Mouse (Mus musculus) heart, embryonic 15.5 days (tissue): Measurements from ENCODE around the gene Ppa2. TPM values are rescaled to one million over a fixed set of nuclear protein-coding genes. Genes with fewer than 3 reads are reported as not detected.

Source experiments
- ATAC-seq: fragments of 200-750 bp; cut with Nextera tagmentation; replicated peaks from 2 replicates; pipeline ENCODE4 v1.8.0; 2017; ENCODE audit warnings: low read depth, moderate TSS enrichment; ENCODE audit not compliant: insufficient number of reproducible peaks, insufficient read depth, low FRiP score
- H3K27ac ChIP-seq: fragments of 300-500 bp; sonication (generic); 2 replicates; pipeline ENCODE4 v1.5.1; 2015; ENCODE audit warnings: mild to moderate bottlenecking, inconsistent platforms
- H3K27me3 ChIP-seq: fragments of 300-500 bp; sonication (generic); 2 replicates; pipeline ENCODE4 v1.6.1; 2015; ENCODE audit warnings: inconsistent platforms
- H3K36me3 ChIP-seq: fragments of 300-500 bp; sonication (generic); 2 replicates; pipeline ENCODE4 v1.6.1; 2015; ENCODE audit warnings: mild to moderate bottlenecking, inconsistent platforms
- H3K4me1 ChIP-seq: fragments of 300-500 bp; sonication (generic); replicated peaks from 2 replicates; pipeline ENCODE4 v1.6.1; 2015; ENCODE audit warnings: inconsistent platforms
- H3K4me2 ChIP-seq: fragments of 300-500 bp; sonication (generic); 2 replicates; pipeline ENCODE4 v1.6.1; 2015; ENCODE audit warnings: inconsistent platforms, mild to moderate bottlenecking, moderate library complexity
- H3K4me3 ChIP-seq: fragments of 300-500 bp; sonication (generic); 2 replicates; pipeline ENCODE4 v1.5.1; 2015; ENCODE audit warnings: mild to moderate bottlenecking, inconsistent platforms
- H3K9ac ChIP-seq: fragments of 300-500 bp; sonication (generic); 2 replicates; pipeline ENCODE4 v1.6.1; 2015; ENCODE audit warnings: mild to moderate bottlenecking, inconsistent platforms
- H3K9me3 ChIP-seq: fragments of 300-500 bp; sonication (generic); replicated peaks from 2 replicates; pipeline ENCODE4 v1.6.1; 2016; ENCODE audit warnings: inconsistent platforms
- WGBS: fragments of 180-500 bp; shearing (Covaris S2); methylation state at CpG from one replicate; pipeline ENCODE4 v1.1.7; 2015; ENCODE audit warnings: mixed read lengths; 5-methylcytosine and 5-hydroxymethylcytosine counted together
- polyA plus RNA-seq: library from polyadenylated mRNA; unstranded; fragments of >200 nt; fragmentation: Nextera tagmentation; extraction: Ambion mirVana; gene quantifications from 2 replicates; pipeline ENCODE4 v1.2.1, GENCODE M21; 2015

Gene Ppa2
- polyA plus RNA-seq, 1 experiment from 2014 or later, result 125 TPM

DNA sequence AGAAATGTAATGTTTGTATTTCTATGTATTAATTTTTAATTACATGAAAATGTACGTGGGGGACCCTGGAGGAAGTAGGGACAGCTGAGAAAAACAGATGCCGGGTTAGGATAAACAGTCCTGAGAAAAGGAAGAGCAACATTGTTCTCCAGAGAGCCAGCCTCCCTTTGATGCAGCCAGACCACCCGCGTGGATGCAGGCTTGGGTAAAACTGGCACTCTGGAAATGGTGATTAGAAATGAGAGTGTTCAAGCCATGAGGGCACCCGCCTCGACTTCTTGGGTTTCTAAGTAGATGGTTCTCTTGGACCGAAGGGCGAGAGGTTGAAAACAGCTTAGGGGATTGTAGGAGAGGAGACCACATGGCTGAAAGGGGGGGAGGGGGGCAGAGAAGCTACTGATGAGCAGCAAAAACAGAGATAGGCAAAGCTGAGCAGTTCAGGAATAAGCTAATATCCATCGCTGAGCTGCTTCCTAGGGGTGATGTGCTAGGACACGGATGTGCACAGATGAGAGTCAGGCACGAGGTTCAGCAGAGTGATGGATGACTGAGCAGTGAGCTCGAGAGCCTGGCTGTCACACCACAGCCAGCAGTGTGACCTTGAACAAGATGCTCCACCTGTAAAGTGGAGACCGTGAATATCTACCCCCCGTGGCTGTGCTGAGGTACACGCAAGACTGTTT lies 21.4 kb downstream of the Ppa2 start:
- no peak for ATAC-seq
- no peak overlapping the region for H3K27ac ChIP-seq
- H3K4me1 ChIP-seq, result peaks cover 13% of the 10 kb centered on the region
- H3K4me2 ChIP-seq, result no peak overlapping the region
- no peaks in the 10 kb centered on the region for H3K9me3 ChIP-seq
- no peak overlapping the region for H3K4me3 ChIP-seq
- no peaks in the 10 kb centered on the region for H3K27me3 ChIP-seq
- H3K36me3 ChIP-seq, result peaks cover 10% of the 10 kb centered on the region; the same call in 1 of the 2 replicates
- no peak overlapping the region for H3K9ac ChIP-seq
- 60% methylated on average over 15 of the region's 15 CpGs for WGBS

DNA sequence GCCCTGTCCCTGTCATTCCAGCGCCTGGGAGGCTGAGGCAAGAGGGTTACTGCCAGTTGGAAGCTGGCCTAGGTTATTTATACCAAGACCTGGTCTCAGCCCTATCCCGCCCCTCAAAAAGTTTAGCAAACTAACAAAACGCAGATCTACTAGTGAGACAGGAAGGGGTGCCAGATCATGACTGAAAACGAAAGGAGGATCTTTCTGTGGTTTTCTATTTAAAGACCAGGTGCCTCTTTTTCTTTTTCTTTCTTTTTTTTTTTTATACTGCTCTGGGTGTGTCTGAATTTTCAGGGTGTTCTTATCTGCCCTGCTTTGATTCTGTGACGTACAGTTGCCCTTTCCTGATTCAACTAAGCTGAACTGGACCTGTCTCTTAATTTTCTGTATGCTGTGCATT lies 22.4 kb downstream of the Ppa2 start:
- Histone ChIP-seq H3K9ac (no peak overlapping the region), H3K4me3 (no peak overlapping the region), H3K4me2 (no peak overlapping the region), H3K27ac (no peak overlapping the region), H3K9me3 (no peaks in the 10 kb centered on the region), H3K36me3 (peaks cover 10% of the 10 kb centered on the region; the same call in 1 of the 2 replicates), H3K27me3 (no peaks in the 10 kb centered on the region), H3K4me1 (peaks cover 13% of the 10 kb centered on the region)
- ATAC-seq, result no peak
- WGBS, result 72% methylated on average over 5 of the region's 5 CpGs

DNA sequence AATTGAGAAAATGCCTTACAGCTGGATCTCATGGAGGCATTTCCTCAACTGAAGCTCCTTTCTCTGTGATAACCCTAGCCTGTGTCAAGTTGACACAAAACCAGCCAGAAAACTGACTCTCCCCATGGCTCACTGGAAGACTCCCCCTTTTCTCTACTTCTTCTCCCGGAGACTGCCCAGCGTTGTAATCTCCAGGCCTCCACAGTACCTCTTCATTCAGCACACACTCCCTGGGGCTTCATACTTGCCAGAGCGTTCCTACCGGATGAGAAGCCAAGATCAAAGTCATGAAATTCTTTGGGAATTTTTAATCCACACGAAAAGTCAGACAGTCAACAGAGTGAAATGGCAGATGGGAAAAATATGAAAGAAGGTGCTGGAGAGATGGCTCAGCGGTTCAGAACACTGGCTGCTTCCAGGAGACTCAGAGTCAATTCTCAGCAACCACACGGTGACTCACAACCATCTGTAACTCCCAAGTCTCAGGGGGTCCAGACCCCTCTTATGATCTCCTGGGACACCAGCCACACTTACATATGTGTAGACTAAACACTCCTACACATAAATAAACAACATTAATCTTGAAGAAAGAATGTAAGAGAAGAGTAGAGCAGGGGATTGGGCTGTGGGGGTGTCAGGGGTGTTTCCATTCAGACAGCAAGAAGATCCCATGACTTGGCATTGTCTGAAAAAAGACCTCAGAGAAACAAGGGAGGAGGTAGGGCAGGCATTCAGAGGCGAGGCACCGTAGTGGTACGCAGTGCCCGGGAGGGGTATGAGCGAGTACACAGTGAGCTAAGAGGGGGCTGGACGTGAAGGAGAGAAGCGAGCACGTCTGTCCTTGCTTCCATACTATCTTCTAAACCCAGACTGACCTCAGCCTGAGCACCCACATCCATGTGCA lies 23.6 kb downstream of the Ppa2 start:
- no peak overlapping the region for H3K27ac ChIP-seq
- no peak overlapping the region for H3K4me2 ChIP-seq
- H3K4me3 ChIP-seq, result no peak overlapping the region
- ATAC-seq, result no peak
- peaks cover 16% of the 10 kb centered on the region for H3K4me1 ChIP-seq
- H3K9ac ChIP-seq, result no peak overlapping the region
- H3K27me3 ChIP-seq, result no peaks in the 10 kb centered on the region
- 77% methylated on average over 15 of the region's 15 CpGs for WGBS
- peaks cover 10% of the 10 kb centered on the region; the same call in 1 of the 2 replicates for H3K36me3 ChIP-seq
- H3K9me3 ChIP-seq, result no peaks in the 10 kb centered on the region

DNA sequence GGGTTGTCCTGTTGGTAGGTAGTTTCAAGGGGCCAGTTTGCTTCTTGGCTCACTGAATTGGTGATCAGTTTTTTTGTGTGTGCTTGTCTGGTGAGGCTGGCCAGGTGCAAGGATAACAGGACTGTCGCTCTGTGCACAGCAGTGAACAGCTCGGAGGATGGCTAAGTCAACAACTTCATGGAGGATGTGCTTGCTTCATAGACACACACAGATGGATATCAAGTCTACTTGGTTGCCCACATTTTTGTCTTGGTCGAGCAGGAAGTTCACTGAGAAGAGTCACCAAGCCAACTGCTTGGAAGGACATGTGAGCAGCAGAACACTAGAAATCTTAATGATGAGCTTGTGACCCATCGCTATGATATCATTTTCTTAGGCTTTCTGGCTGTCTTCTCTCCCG lies 24.8 kb downstream of the Ppa2 start:
- Histone ChIP-seq H3K4me2 (peak overlapping the region; percentile 35), H3K9me3 (no peaks in the 10 kb centered on the region), H3K4me1 (peaks cover 27% of the 10 kb centered on the region), H3K9ac (no peak overlapping the region), H3K36me3 (peaks cover 10% of the 10 kb centered on the region; the same call in 1 of the 2 replicates), H3K27ac (peak overlapping the region; percentile 69), H3K27me3 (no peaks in the 10 kb centered on the region), H3K4me3 (no peak overlapping the region)
- 65% methylated on average over 5 of the region's 5 CpGs for WGBS
- ATAC-seq, result no peak

DNA sequence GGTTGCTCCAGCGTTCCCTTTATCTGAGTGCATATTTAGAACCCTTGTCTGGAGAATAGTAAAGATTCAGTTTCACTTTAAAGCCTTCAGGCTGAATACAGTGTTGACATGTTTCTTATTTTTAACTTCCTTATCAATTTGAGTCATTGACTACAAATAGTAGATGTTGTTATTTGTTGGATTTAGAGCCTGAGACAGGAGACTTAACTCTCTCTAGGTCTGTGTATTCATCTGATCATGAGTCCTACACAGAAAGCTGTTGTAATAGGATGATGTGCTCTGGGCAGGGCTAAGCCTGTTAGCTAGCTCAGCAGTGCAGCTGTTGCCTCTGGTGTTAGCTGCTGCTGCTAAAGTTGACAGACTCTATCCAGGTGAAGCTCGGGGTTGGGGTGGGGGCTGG lies 25.3 kb downstream of the Ppa2 start:
- H3K4me2 ChIP-seq, result peak overlapping the region; percentile 35
- ATAC-seq, result no peak; the same call in 1 of the 2 replicates
- no peak overlapping the region for H3K4me3 ChIP-seq
- H3K27ac ChIP-seq, result peak overlapping the region; percentile 69
- H3K9me3 ChIP-seq, result no peaks in the 10 kb centered on the region
- peaks cover 9% of the 10 kb centered on the region; the same call in 1 of the 2 replicates for H3K36me3 ChIP-seq
- H3K4me1 ChIP-seq, result peaks cover 31% of the 10 kb centered on the region
- no peaks in the 10 kb centered on the region for H3K27me3 ChIP-seq
- H3K9ac ChIP-seq, result no peak overlapping the region
- WGBS, result 46% methylated on average over 2 of the region's 2 CpGs

DNA sequence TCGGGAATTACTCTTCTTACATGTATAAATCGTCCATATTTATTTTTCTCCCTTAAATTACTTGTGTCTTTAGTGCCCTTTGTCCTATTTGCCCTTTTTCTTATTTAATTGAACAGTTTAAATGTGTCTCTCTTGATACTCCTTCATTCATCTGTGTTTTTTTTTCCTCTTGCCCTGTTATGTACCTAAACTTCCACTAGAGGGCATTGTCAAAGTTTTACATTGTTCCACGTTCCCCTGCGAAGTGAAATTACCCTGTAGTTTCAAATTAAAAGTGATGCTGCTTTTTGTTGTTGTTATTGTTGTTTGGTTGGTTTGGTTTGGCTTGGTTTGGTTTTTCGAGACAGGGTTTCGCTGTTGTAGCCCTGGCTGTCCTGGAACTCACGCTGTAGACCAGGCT lies 26.5 kb downstream of the Ppa2 start:
- Histone ChIP-seq H3K9me3 (no peaks in the 10 kb centered on the region), H3K4me2 (no peak overlapping the region), H3K4me3 (no peak overlapping the region), H3K4me1 (peaks cover 35% of the 10 kb centered on the region), H3K9ac (no peak overlapping the region), H3K36me3 (0 out of 2 replicates have a peak, but pooled peaks cover 9% of the 10 kb centered on the region), H3K27me3 (no peaks in the 10 kb centered on the region), H3K27ac (no peak overlapping the region)
- no peak for ATAC-seq
- WGBS, result 79% methylated on average over 7 of the region's 7 CpGs

DNA sequence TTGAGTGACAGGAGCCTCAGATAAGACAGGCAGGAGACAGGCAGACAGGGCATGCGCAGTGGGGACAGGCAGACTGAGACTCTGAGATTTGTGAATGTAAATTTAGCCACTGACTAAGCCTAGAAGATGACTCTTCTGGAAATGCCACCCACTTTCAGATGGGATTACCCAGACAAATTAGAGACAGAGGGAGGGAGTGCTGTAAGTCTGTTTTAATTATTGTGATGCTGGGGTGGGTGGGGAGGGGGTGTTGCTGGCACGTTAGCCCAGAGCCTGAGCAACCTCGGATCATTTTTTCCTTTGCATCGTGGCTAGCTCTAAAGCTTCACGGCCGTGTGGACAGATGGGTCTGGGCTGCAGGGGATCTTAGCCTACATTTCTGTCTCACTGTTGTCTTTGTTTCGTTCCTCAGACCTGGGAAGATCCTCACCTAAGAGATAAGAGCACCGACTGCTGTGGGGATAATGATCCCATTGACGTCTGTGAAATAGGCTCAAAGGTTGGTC lies 29.0 kb downstream of the Ppa2 start:
- Histone ChIP-seq H3K9me3 (no peaks in the 10 kb centered on the region), H3K36me3 (0 out of 2 replicates have a peak, but pooled peaks cover 5% of the 10 kb centered on the region), H3K27ac (peak overlapping the region; percentile 89), H3K27me3 (no peaks in the 10 kb centered on the region), H3K4me1 (peaks cover 35% of the 10 kb centered on the region), H3K9ac (0 out of 2 replicates have a peak overlapping the region, but pooled peaks have one; percentile 23), H3K4me3 (peak overlapping the region; percentile 31), H3K4me2 (peak overlapping the region; percentile 58)
- 17% methylated on average over 9 of the region's 9 CpGs for WGBS
- no peak for ATAC-seq

DNA sequence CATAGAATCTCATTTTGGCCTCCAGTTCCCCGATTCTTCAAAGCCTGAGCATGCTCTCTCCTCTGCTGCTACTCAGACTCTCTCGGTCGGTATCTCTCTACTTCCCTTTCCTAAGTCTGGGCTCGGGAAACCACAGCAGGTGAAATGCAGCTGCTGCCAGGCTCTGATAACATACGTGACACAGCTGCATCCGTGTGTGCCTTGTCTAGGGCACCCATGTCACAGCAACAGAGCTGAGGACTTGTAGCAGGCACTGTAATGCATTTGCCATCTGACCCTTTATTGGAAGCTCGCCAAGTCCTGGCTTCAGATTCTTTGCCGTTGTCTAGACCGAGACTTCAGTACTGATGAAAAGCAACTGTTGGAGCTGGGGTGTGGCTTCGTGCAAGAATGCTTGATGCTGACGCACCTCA lies 29.5 kb downstream of the Ppa2 start:
- ATAC-seq, result peak; percentile 86
- H3K9ac ChIP-seq, result 0 out of 2 replicates have a peak overlapping the region, but pooled peaks have one; percentile 23
- H3K9me3 ChIP-seq, result no peaks in the 10 kb centered on the region
- 6% methylated on average over 11 of the region's 11 CpGs for WGBS
- H3K27ac ChIP-seq, result peak overlapping the region; percentile 89
- H3K4me3 ChIP-seq, result peak overlapping the region; percentile 31
- peak overlapping the region; percentile 58 for H3K4me2 ChIP-seq
- no peaks in the 10 kb centered on the region for H3K27me3 ChIP-seq
- H3K4me1 ChIP-seq, result peaks cover 31% of the 10 kb centered on the region
- H3K36me3 ChIP-seq, result 0 out of 2 replicates have a peak, but pooled peaks cover 3% of the 10 kb centered on the region

DNA sequence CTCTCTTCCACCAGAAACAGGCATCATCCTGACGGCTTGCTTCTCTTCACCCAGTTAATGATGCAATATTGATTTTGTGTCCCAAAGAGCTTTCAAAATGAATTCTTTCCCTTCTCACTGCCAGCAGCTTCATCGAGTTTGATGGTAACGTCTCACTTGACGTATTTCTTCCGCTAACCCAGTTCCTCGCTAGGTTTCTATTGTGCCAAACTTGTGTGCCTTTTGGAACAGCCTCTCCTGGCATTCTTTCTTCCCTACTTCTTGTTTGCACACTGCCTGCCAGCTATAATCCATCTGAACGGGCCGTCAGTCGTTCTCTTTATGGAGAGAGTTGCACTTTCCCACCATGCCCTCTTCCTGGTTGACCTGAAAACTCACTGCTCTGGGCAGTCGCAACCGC lies 31.2 kb downstream of the Ppa2 start:
- Histone ChIP-seq H3K36me3 (0 out of 2 replicates have a peak, but pooled peaks cover 3% of the 10 kb centered on the region), H3K4me1 (peaks cover 22% of the 10 kb centered on the region), H3K4me3 (no peak overlapping the region), H3K27me3 (no peaks in the 10 kb centered on the region), H3K4me2 (no peak overlapping the region), H3K9ac (no peak overlapping the region), H3K9me3 (no peaks in the 10 kb centered on the region), H3K27ac (no peak overlapping the region)
- ATAC-seq, result no peak
- 84% methylated on average over 11 of the region's 11 CpGs for WGBS

DNA sequence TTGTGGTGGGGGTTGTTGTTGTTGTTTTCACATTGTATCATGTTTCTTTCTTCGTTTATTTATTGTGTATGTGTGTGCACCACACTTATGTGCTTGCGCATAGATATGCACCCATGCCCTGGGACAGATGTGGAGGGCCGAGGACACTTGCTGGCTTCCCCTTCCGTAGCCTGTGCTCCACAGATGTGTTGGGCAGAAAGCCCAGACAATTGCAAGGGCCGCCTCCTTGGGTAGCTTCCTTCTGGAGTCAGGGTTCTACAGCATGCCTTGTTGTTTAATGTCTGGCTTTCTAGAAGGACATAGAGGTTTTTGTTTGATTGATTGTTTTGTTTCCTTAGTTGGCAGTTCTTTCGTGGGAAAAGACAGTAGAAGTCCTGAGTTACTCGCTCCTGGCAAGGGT lies 37.6 kb downstream of the Ppa2 start:
- 71% methylated on average over 7 of the region's 7 CpGs for WGBS
- no peaks in the 10 kb centered on the region for H3K9me3 ChIP-seq
- H3K27me3 ChIP-seq, result no peaks in the 10 kb centered on the region
- no peak overlapping the region for H3K4me2 ChIP-seq
- H3K36me3 ChIP-seq, result peaks cover 9% of the 10 kb centered on the region
- H3K4me1 ChIP-seq, result no peaks in the 10 kb centered on the region
- no peak for ATAC-seq
- no peak overlapping the region for H3K27ac ChIP-seq
- H3K4me3 ChIP-seq, result no peak overlapping the region
- H3K9ac ChIP-seq, result no peak overlapping the region

DNA sequence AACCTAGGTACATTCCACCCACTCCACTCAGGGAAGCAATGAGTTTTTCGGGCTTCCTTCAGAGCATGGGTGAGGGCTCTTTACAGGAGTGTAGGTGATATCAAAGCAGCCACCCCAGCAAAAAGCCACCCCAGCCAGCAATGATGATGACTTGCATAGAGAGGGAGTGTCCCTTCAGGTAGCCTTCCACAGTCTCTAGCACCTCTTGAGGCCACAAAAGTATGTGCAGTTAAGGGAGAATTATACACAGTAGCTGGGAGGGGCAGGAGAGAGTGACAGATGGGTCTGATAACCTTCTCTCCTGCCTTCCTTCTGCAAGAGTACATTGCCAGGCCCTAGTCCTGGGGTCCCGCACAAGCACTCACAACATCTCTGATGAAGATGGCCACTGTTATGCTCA lies 38.9 kb downstream of the Ppa2 start:
- H3K9me3 ChIP-seq, result no peaks in the 10 kb centered on the region
- peaks cover 9% of the 10 kb centered on the region for H3K36me3 ChIP-seq
- no peak overlapping the region for H3K4me3 ChIP-seq
- no peak overlapping the region for H3K4me2 ChIP-seq
- no peaks in the 10 kb centered on the region for H3K27me3 ChIP-seq
- no peaks in the 10 kb centered on the region for H3K4me1 ChIP-seq
- no peak overlapping the region for H3K27ac ChIP-seq
- no peak for ATAC-seq
- H3K9ac ChIP-seq, result no peak overlapping the region
- WGBS, result 81% methylated on average over 2 of the region's 2 CpGs
